Mouse (Mus musculus): Measurements from ENCODE around the gene Rasd2. TPM values are rescaled to one million over a fixed set of nuclear protein-coding genes. Genes with fewer than 3 reads are reported as not detected.

Gene Rasd2
- 0.08 and 0.11 TPM in 2 replicates for polyA plus RNA-seq (2015; fragmentation: Nextera tagmentation; extraction: Ambion mirVana)

DNA sequence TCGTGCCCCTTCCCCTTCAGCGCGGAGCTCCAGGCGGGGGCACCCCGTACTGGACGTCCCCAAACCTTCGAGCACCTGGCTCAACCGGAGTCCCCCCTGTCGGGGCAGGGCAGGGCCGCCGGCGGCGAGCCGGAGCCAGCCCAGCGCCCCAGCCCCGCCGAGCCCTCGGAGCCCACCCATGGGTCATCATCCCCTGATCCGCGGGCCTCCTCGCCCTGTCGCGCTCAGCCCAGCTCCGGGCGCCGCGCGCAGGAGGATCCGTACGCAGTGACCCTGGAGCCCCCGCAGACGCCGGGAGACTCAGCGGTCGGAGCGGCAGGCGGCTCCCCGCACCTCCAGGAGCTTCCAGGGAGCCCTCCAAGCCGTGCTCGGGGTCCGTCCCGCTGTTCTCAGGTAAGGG, at the start of gene Rasd2:
Gene Rasd2 (plus strand): TSS at position 259 of the 400 bp plus-strand sequence.
- Histone ChIP-seq H3K4me2 (peak within 1 kb of the TSS; percentile 98), H3K36me3 (no peaks in the 10 kb centered on the region), H3K9me3 (no peaks in the 10 kb centered on the region), H3K4me3 (peak within 1 kb of the TSS; percentile 52), H3K27ac (no peak within 1 kb of the TSS), H3K9ac (peak within 1 kb of the TSS; percentile 67), H3K4me1 (peaks cover 8% of the 10 kb centered on the region), H3K27me3 (peaks cover 90% of the 10 kb centered on the region)
- WGBS = 2% methylated on average over 42 of the region's 42 CpGs
- no peak for ATAC-seq (ENCODE audit: insufficient number of reproducible peaks, insufficient read depth, low FRiP score, low TSS enrichment, low read depth)

DNA sequence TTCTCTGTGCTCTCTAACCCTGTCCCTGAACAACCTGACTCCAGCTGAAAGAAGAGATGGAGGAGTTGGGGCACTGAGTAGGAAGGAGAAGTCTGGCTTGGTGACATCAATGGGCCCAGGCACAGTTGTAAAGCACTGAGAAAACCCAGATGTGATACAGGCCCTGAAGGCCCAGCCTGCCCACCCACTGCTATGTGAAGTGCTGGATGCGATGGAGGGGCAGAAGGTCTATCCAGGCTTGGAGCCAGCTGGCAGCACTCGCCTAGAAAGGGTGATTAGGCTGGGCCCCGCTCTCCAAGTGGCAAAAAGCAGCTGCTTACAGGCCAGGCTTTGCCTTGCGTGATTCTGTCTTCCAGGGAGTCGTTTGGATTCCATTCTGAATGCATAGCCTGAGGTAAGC, 44.4 kb upstream of the Rasd2 start:
- Histone ChIP-seq H3K9ac (no peak overlapping the region), H3K27ac (no peak overlapping the region), H3K36me3 (no peaks in the 10 kb centered on the region), H3K4me1 (no peaks in the 10 kb centered on the region), H3K27me3 (no peaks in the 10 kb centered on the region), H3K4me2 (no peak overlapping the region), H3K4me3 (no peak overlapping the region), H3K9me3 (no peaks in the 10 kb centered on the region)
- no peak for ATAC-seq (ENCODE audit: insufficient number of reproducible peaks, insufficient read depth, low FRiP score, low TSS enrichment, low read depth)
- WGBS = 58% methylated on average over 5 of the region's 5 CpGs

DNA sequence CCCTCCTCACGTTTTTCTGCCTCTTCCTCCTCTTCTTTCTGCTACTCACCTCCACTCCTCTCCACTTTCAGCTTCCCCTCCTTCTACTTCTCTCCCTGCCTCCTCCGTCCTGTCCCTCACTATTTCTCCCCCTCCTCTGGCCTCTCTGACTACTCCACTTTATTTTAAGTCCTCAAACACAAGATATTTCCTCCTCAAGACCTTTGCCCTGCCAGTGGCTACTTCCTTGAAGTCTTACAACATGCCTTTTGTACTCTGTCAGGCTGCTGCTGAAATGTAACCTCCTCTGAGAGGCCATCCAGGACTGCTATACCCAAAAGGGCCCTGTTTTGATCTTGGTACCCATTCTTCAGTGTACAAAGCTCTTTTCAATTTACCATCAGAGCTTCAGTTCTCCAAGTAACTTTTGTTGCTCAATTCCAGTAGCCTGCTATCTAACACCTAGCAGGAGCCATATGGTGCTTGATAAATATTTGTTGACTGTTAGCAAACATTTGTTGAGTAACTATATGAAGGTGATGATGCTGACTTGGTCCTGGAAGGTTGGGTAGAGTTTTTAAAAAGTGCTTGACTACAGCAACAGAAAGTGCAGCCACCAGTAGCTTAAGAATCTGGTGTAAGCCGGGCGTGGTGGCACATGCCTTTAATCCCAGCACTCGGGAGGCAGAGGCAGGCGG, 41.6 kb upstream of the Rasd2 start:
- ATAC-seq (ENCODE audit: insufficient number of reproducible peaks, insufficient read depth, low FRiP score, low TSS enrichment, low read depth) = no peak
- Histone ChIP-seq H3K27ac (no peak overlapping the region), H3K4me3 (no peak overlapping the region), H3K36me3 (no peaks in the 10 kb centered on the region), H3K9me3 (no peaks in the 10 kb centered on the region), H3K27me3 (no peaks in the 10 kb centered on the region), H3K9ac (no peak overlapping the region), H3K4me1 (no peaks in the 10 kb centered on the region), H3K4me2 (no peak overlapping the region)
- 61% methylated on average over 6 of the region's 6 CpGs for WGBS

DNA sequence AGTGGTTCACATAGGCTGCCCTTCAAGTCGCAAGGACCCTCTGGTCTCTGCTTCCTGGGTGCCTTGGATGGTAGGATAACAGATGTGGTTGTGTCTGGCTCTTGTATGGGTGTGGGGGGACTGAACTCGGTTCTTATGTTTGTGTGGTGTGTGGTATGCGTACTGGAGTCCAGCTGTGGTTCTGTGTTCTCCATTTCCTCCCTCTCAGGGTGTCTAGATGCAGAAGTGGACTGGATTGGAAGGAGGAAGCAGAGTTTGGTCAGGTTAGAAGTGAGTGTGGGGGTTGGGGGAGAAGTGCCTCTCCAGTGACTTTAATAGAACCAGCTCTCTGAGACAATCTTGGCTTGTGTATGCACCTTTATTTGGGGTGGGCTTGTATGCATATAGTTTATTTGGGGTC, 20.7 kb upstream of the Rasd2 start:
- WGBS = 66% methylated on average over 3 of the region's 3 CpGs
- Histone ChIP-seq H3K27me3 (no peaks in the 10 kb centered on the region), H3K27ac (no peak overlapping the region), H3K9ac (no peak overlapping the region), H3K36me3 (no peaks in the 10 kb centered on the region), H3K4me3 (no peak overlapping the region), H3K9me3 (no peaks in the 10 kb centered on the region; the same call in 1 of the 2 replicates), H3K4me2 (no peak overlapping the region), H3K4me1 (no peaks in the 10 kb centered on the region)
- no peak for ATAC-seq (ENCODE audit: insufficient number of reproducible peaks, insufficient read depth, low FRiP score, low TSS enrichment, low read depth)

DNA sequence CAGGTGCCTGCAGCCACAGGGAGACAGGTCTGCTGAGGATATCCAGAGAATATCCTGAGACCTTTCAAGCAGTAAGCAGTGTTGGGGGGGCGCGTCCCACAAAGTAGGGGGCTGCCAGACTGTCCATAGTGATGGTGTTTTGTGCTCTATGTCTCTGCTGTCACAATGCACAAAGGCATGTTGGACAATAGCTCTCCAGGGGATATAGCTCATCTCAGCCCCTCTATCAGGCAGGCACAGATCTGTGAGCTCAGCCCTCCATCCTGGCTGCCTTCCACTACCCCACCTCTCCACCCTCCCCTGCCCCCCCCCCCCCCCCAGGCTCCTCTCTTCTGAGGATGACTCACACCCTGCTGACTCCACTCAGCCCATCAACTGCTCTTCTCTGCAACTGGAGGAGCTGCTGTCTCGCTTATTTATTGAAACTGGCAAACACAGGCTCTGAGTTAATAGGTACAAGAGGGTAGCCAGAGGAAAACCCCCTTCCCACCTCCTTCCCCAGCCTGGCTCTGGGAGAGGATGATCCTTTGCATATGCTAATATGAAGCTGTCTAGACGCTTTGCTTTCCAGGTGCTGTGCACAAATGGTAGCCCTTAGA, 19.2 kb upstream of the Rasd2 start:
- Histone ChIP-seq H3K9ac (no peak overlapping the region), H3K36me3 (no peaks in the 10 kb centered on the region), H3K9me3 (no peaks in the 10 kb centered on the region), H3K4me1 (no peaks in the 10 kb centered on the region), H3K27ac (no peak overlapping the region), H3K27me3 (no peaks in the 10 kb centered on the region), H3K4me2 (no peak overlapping the region), H3K4me3 (no peak overlapping the region)
- ATAC-seq (ENCODE audit: insufficient number of reproducible peaks, insufficient read depth, low FRiP score, low TSS enrichment, low read depth) = no peak
- WGBS = 41% methylated on average over 4 of the region's 4 CpGs

DNA sequence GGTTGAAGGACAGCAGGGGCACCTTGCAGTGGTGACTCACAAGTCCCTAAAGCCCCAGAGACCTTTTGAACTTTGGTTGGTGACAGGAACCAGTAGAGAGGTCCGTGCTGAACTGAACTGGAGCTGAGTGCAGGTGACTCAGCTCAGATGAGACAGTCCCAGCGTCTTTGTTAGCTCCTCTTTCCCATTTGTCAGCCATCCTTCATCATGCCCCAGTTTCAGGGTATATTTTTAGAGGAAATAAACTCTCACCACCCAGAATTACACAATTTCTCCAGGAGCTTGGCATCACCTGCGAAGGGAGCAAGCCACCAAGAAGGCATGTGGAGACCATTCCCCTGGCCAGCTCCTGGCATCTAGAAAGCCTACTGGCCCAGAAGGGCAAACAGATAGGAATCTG, 16.6 kb upstream of the Rasd2 start:
- Histone ChIP-seq H3K9me3 (no peaks in the 10 kb centered on the region), H3K9ac (no peak overlapping the region), H3K36me3 (no peaks in the 10 kb centered on the region), H3K27ac (no peak overlapping the region), H3K4me3 (no peak overlapping the region), H3K27me3 (no peaks in the 10 kb centered on the region), H3K4me2 (no peak overlapping the region), H3K4me1 (no peaks in the 10 kb centered on the region)
- 76% methylated on average over 3 of the region's 3 CpGs for WGBS
- ATAC-seq (ENCODE audit: insufficient number of reproducible peaks, insufficient read depth, low FRiP score, low TSS enrichment, low read depth) = no peak

DNA sequence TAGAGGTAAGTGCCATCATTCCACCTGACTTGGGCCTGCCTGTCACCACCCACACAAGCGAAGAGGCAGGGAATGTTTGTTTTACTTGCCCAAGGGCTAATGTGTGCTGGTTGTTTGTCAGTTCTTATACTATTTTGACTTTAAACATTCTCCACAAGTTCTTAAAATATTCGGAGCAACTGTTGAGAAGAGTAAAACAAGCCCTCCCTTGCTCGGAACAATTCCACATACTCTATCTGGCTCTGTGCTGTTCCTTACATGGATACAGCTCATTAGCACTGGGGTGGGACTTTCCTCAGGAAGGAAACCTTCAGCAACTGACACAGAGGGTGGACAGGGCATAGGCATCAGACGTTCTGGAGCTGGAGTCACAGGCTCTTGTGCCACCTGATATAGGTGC, 15.9 kb upstream of the Rasd2 start:
- no peaks in the 10 kb centered on the region for H3K4me1 ChIP-seq
- H3K9me3 ChIP-seq = no peaks in the 10 kb centered on the region
- no peak for ATAC-seq (ENCODE audit: insufficient number of reproducible peaks, insufficient read depth, low FRiP score, low TSS enrichment, low read depth)
- H3K27me3 ChIP-seq = no peaks in the 10 kb centered on the region
- no peaks in the 10 kb centered on the region for H3K36me3 ChIP-seq
- no peak overlapping the region for H3K4me3 ChIP-seq
- H3K9ac ChIP-seq = no peak overlapping the region
- 61% methylated on average over 4 of the region's 4 CpGs for WGBS
- no peak overlapping the region for H3K4me2 ChIP-seq
- no peak overlapping the region for H3K27ac ChIP-seq

DNA sequence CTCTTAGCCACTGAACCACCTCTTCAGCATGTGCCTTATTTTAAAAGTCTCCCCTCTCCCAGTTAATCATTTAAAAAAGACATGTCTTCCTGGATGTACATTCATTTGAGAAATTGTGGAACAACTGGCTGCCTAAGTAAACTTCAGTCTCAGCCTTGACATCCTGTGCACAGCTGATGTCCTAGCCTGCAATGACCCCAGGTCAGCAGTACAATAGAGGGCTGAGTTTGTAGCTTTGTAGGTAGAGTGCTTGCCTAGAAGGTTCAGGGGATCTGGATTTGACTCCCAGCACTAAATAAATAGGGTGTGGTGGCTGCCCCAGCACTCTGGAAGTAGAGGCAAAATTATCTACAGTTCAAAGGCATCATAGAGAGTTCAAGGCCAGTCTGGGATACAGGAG, 15.4 kb upstream of the Rasd2 start:
- H3K27me3 ChIP-seq = no peaks in the 10 kb centered on the region
- H3K27ac ChIP-seq = no peak overlapping the region
- no peak overlapping the region for H3K4me3 ChIP-seq
- H3K36me3 ChIP-seq = no peaks in the 10 kb centered on the region
- no peak overlapping the region for H3K9ac ChIP-seq
- no peak overlapping the region for H3K4me2 ChIP-seq
- no peaks in the 10 kb centered on the region for H3K4me1 ChIP-seq
- ATAC-seq (ENCODE audit: insufficient number of reproducible peaks, insufficient read depth, low FRiP score, low TSS enrichment, low read depth) = no peak
- no peaks in the 10 kb centered on the region for H3K9me3 ChIP-seq

DNA sequence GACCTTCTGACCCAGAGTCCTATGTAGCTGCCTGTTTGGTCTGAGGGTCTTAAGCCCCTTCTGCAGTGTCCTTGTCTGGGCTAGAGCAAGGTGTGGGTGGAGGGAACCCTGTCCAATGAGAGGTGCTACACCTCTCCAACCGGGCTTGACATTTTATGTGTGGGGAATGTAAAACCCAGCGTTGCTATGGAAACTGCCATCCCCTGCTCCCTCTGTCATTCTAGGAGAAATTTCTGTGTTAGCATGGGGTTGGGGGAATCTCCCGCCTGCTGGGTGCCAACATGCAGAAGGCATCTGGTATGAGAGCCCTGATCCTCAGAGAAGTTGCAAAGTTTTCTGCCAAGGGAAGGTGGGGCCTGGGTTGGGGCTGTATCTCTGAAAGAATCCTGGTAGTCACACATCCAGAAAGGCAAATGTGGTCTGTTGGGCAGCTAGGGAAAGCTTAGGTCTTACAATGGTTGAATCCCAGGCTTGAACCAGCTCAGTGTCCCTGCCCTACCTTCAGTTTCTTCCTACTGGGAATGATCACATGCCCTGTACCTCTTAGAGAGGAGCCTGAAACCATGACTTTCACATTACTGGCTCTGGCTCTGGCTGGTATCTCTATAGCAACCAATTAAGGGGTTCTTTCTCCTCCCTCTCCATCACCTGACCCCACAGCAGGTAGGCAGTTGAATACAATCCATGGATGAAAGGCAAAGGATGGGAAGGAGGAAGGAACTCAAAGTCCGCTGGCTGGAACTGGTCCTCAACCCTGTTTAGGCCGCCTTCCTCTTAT, 14.6 kb upstream of the Rasd2 start:
- H3K36me3 ChIP-seq = no peaks in the 10 kb centered on the region
- no peaks in the 10 kb centered on the region for H3K4me1 ChIP-seq
- no peak overlapping the region for H3K4me2 ChIP-seq
- H3K9ac ChIP-seq = no peak overlapping the region
- 70% methylated on average over 5 of the region's 5 CpGs for WGBS
- H3K9me3 ChIP-seq = no peaks in the 10 kb centered on the region
- no peak overlapping the region for H3K4me3 ChIP-seq
- ATAC-seq (ENCODE audit: insufficient number of reproducible peaks, insufficient read depth, low FRiP score, low TSS enrichment, low read depth) = no peak
- H3K27me3 ChIP-seq = no peaks in the 10 kb centered on the region
- no peak overlapping the region for H3K27ac ChIP-seq

DNA sequence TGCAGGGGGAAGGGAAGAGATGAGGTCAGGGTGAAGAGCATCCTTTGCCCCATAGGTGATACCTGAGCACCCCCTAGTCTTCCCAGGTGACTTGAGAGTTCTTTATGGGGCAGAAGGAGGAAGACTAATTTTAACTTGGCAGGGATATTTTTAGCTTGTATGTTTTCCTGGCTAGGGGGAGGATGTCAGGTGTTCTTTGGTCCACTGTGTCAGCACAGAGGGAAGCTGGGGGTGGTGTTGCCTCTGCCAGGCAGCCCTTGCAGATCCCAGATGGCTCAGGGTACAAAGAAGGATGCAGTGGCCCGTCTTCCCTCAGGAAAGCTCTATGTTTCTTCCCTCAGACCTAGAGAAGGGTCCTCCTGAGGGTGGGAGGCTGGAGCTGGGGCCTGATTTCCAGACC, 13.8 kb upstream of the Rasd2 start:
- Histone ChIP-seq H3K27ac (no peak overlapping the region), H3K9me3 (no peaks in the 10 kb centered on the region), H3K4me1 (no peaks in the 10 kb centered on the region), H3K36me3 (no peaks in the 10 kb centered on the region), H3K9ac (no peak overlapping the region), H3K4me3 (no peak overlapping the region), H3K4me2 (no peak overlapping the region), H3K27me3 (no peaks in the 10 kb centered on the region)
- 44% methylated on average over 1 of the region's 1 CpGs for WGBS
- no peak for ATAC-seq (ENCODE audit: insufficient number of reproducible peaks, insufficient read depth, low FRiP score, low TSS enrichment, low read depth)

DNA sequence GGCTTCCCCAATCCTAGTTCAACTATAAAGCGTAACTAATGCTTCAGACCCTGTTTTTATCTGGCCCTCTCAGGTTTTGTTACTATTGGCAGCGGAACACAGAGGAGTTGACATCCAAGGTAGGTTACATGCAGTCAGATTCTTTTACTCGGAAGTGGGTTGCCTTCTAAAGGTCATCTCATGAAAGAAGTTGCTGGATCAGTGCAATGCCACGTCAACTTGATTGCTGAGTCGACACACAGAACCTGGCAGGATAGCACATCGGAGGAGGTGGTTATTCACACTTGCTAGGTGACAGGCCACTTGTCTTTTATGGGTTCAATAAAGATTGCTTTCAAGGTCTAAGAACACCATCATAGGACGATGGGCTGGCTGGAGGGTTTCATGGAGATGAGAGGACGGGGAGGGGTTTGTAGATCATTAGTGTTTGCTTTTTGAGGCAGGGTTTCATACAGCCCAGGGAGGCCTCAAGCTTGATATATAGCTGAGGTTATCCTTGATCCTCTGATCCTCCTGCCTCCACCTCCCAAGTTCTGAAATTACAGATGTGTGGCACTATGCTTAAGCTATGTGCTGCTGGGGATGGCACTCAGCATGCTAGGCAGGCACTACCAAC, 11.6 kb upstream of the Rasd2 start:
- Histone ChIP-seq H3K27ac (no peak overlapping the region), H3K36me3 (no peaks in the 10 kb centered on the region), H3K27me3 (no peaks in the 10 kb centered on the region), H3K4me3 (no peak overlapping the region), H3K4me1 (no peaks in the 10 kb centered on the region), H3K9ac (no peak overlapping the region), H3K4me2 (no peak overlapping the region), H3K9me3 (no peaks in the 10 kb centered on the region)
- no peak for ATAC-seq (ENCODE audit: insufficient number of reproducible peaks, insufficient read depth, low FRiP score, low TSS enrichment, low read depth)
- WGBS = 85% methylated on average over 8 of the region's 8 CpGs

All from embryonic facial prominence, embryonic 13.5 days (tissue).